Mouse (Mus musculus): ENCODE results near the gene Hsd17b12.

DNA sequence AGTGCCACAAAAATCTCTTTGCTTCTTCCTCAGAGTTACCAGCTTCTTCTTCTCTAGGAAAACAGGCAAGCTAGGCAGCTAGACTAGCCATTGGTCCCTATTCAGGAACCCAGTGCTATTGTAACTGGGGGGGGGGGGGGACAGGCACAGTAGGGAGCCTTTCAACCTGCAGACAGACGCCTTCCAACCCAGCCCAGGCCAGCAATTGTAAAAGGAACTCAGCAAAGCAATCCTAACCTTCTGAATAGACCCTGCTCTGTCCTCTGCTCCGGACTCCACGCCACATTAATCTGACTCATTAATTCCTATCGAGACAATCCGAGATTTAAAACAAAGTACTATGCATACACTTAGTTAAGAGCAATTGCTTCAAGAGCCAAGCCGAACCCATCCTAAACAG lies 26.4 kb upstream of the Hsd17b12 start:
- no peak for TF ChIP-seq CTCF (IDR thresholded peaks at IDR 0.05; ENCODE audit: control insufficient read depth, insufficient read depth, insufficient read length)
- TF ChIP-seq MAX (IDR thresholded peaks at IDR 0.05), result no peak
- no peak for TF ChIP-seq CEBPB (IDR thresholded peaks at IDR 0.05; ENCODE audit: low read depth)
- TF ChIP-seq FOSL1 (IDR thresholded peaks at IDR 0.05; ENCODE audit: insufficient read depth, low read length, poor library complexity, severe bottlenecking), result no peak
- TF ChIP-seq USF1 (IDR thresholded peaks at IDR 0.05; ENCODE audit: low read depth), result no peak
- no peak for TF ChIP-seq MYOG (IDR thresholded peaks at IDR 0.05; ENCODE audit: control insufficient read depth, extremely low read depth, insufficient read length)
- no peak for TF ChIP-seq MYOD1 (IDR thresholded peaks at IDR 0.05; ENCODE audit: control insufficient read depth, insufficient read length, low read depth)
